ENCODE assay signal across 10 mouse cellular contexts in the genomic region with DNA sequence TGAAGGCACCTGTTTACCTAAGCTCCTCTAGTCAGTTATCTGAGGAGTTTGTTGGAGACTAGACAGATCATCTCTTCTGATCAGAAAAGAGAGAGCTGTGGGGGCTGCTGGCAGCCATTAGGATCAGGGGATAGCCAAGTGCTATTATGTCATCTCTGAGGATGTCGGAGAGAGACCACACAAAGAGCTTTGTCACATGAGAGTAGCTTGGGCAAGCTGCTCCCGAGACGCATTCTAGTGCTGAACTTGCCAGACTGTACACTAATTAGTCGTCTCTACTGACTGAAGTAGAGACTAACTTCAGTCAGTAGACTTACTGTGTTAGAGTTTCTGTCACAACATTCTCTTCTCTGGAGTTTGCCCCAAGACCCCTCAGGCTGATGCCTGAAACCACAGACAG.
DNase-seq lines count a peak whose midpoint lies in the region; ATAC-seq and TF ChIP-seq lines count a peak whose summit lies in the region.
"Had no signal": no experiment of that assay in that cellular context is flagged by ENCODE, and none has a peak within 500 bp of the region (broad histone marks: within the 10 kb centered on the region; RNA-seq: fewer than 3 reads in every experiment).

No protein-coding gene starts in this region.

- peaks cover 13% of the 10 kb centered on the region; the same call in 1 of the 2 replicates for H3K27me3 ChIP-seq in forebrain, embryonic 13.5 days
- peaks cover 36% of the 10 kb centered on the region for H3K27me3 ChIP-seq in forebrain, embryonic 12.5 days
- H3K27me3 ChIP-seq in hindbrain, postnatal 0 days (ENCODE audit: insufficient read depth, low read length): peaks cover 3% of the 10 kb centered on the region; the same call in 1 of the 2 replicates
- peaks cover 4% of the 10 kb centered on the region; the same call in 1 of the 2 replicates for H3K27me3 ChIP-seq in hindbrain, embryonic 16.5 days (replicated peaks; ENCODE audit: control insufficient read depth, insufficient read depth, low read length)
- H3K27me3 ChIP-seq in neural tube, embryonic 15.5 days (replicated peaks): peaks cover 19% of the 10 kb centered on the region

- no peaks in the 10 kb centered on the region for H3K36me3 ChIP-seq in forebrain, embryonic 13.5 days (ENCODE audit: poor library complexity, severe bottlenecking)
- H3K36me3 ChIP-seq in forebrain, embryonic 12.5 days (replicated peaks): no peaks in the 10 kb centered on the region
- H3K36me3 ChIP-seq in hindbrain, postnatal 0 days (ENCODE audit: insufficient read depth, low read length): no peaks in the 10 kb centered on the region
- no peaks in the 10 kb centered on the region for H3K36me3 ChIP-seq in hindbrain, embryonic 16.5 days (ENCODE audit: control insufficient read depth, insufficient read depth, low read length)
- H3K36me3 ChIP-seq in neural tube, embryonic 15.5 days: no peaks in the 10 kb centered on the region
- H3K36me3 ChIP-seq: embryonic facial prominence, embryonic 12.5 days; liver, embryonic 15.5 days had no signal

- 0 out of 2 replicates have a peak overlapping the region, but pooled peaks have one; percentile 88 for H3K27ac ChIP-seq in forebrain, embryonic 13.5 days
- H3K27ac ChIP-seq in forebrain, embryonic 12.5 days: no peak overlapping the region
- no peak overlapping the region for H3K27ac ChIP-seq in hindbrain, postnatal 0 days
- H3K27ac ChIP-seq in hindbrain, embryonic 16.5 days (ENCODE audit: low read depth, low read length): no peak overlapping the region
- no peak overlapping the region for H3K27ac ChIP-seq in neural tube, embryonic 15.5 days (replicated peaks)
- H3K27ac ChIP-seq: embryonic facial prominence, embryonic 12.5 days; heart, adult 2 months; liver, embryonic 15.5 days had no signal

- WGBS in forebrain, embryonic 13.5 days: 16% methylated on average over 4 of the region's 4 CpGs
- WGBS in forebrain, embryonic 12.5 days: 13% methylated on average over 4 of the region's 4 CpGs
- 30% methylated on average over 4 of the region's 4 CpGs for WGBS in hindbrain, postnatal 0 days
- 18% methylated on average over 4 of the region's 4 CpGs for WGBS in hindbrain, embryonic 16.5 days
- WGBS in neural tube, embryonic 15.5 days: 26% methylated on average over 4 of the region's 4 CpGs

- H3K4me1 ChIP-seq in forebrain, embryonic 13.5 days: peaks cover 32% of the 10 kb centered on the region
- H3K4me1 ChIP-seq in forebrain, embryonic 12.5 days: peaks cover 35% of the 10 kb centered on the region
- H3K4me1 ChIP-seq in hindbrain, postnatal 0 days (ENCODE audit: insufficient read depth, low read length): peaks cover 22% of the 10 kb centered on the region
- H3K4me1 ChIP-seq in hindbrain, embryonic 16.5 days (ENCODE audit: control insufficient read depth, insufficient read depth, low read depth, low read length): peaks cover 17% of the 10 kb centered on the region
- peaks cover 31% of the 10 kb centered on the region for H3K4me1 ChIP-seq in neural tube, embryonic 15.5 days

- TF ChIP-seq CTCF in hindbrain, postnatal 0 days (IDR thresholded peaks at IDR 0.05; ENCODE audit: low read depth): no peak

- no peak overlapping the region for H3K9ac ChIP-seq in forebrain, embryonic 13.5 days
- H3K9ac ChIP-seq in forebrain, embryonic 12.5 days: no peak overlapping the region
- no peak overlapping the region for H3K9ac ChIP-seq in hindbrain, postnatal 0 days (replicated peaks; ENCODE audit: low read length)
- no peak overlapping the region for H3K9ac ChIP-seq in hindbrain, embryonic 16.5 days (ENCODE audit: low read depth, low read length)
- no peak overlapping the region for H3K9ac ChIP-seq in neural tube, embryonic 15.5 days (replicated peaks)
- H3K9ac ChIP-seq: liver, embryonic 15.5 days had no signal

- no peak overlapping the region for H3K4me3 ChIP-seq in forebrain, embryonic 13.5 days
- no peak overlapping the region for H3K4me3 ChIP-seq in forebrain, embryonic 12.5 days (replicated peaks)
- H3K4me3 ChIP-seq in hindbrain, postnatal 0 days (ENCODE audit: low read length): no peak overlapping the region
- H3K4me3 ChIP-seq in hindbrain, embryonic 16.5 days (ENCODE audit: low read length): no peak overlapping the region
- no peak overlapping the region for H3K4me3 ChIP-seq in neural tube, embryonic 15.5 days (replicated peaks)

- ATAC-seq in forebrain, embryonic 13.5 days: no peak
- no peak for ATAC-seq in forebrain, embryonic 12.5 days (ENCODE audit: low FRiP score)
- ATAC-seq in hindbrain, postnatal 0 days: no peak; the same call in 1 of the 2 replicates
- ATAC-seq in hindbrain, embryonic 16.5 days: no peak
- no peak for ATAC-seq in neural tube, embryonic 15.5 days (ENCODE audit: low FRiP score)

- H3K9me3 ChIP-seq in forebrain, embryonic 13.5 days (replicated peaks): no peaks in the 10 kb centered on the region
- no peaks in the 10 kb centered on the region for H3K9me3 ChIP-seq in forebrain, embryonic 12.5 days
- no peaks in the 10 kb centered on the region for H3K9me3 ChIP-seq in hindbrain, postnatal 0 days (ENCODE audit: low read length)
- H3K9me3 ChIP-seq in hindbrain, embryonic 16.5 days (ENCODE audit: control insufficient read depth, low read length): no peaks in the 10 kb centered on the region
- H3K9me3 ChIP-seq in neural tube, embryonic 15.5 days (replicated peaks): no peaks in the 10 kb centered on the region
- H3K9me3 ChIP-seq: embryonic facial prominence, embryonic 12.5 days; liver, embryonic 15.5 days had no signal

- peak overlapping the region; percentile 98 for H3K4me2 ChIP-seq in forebrain, embryonic 13.5 days
- no peak overlapping the region for H3K4me2 ChIP-seq in forebrain, embryonic 12.5 days
- no peak overlapping the region for H3K4me2 ChIP-seq in hindbrain, postnatal 0 days (ENCODE audit: low read depth, low read length)
- H3K4me2 ChIP-seq in hindbrain, embryonic 16.5 days (ENCODE audit: low read length): no peak overlapping the region; the same call in 1 of the 2 replicates
- peak overlapping the region; percentile 98; the same call in 1 of the 2 replicates for H3K4me2 ChIP-seq in neural tube, embryonic 15.5 days

- peak; percentile 36 for DNase-seq in hindbrain, postnatal 0 days (ENCODE audit: low spot score)
- DNase-seq in neural tube, embryonic 10.5 days (ENCODE audit: extremely low spot score, low spot score): no peak
- DNase-seq in right cerebral cortex, postnatal 10 days (ENCODE audit: low spot score in 2 of 2): no peak

Comparison
In these comparisons a context has a peak if more than half of its experiments do, and no peak if none do; other contexts are left out.
1. H3K4me2 ChIP-seq: peak in forebrain, embryonic 13.5 days (single experiment) and neural tube, embryonic 15.5 days (single experiment); none in forebrain, embryonic 12.5 days (single experiment), hindbrain, postnatal 0 days (single experiment) and hindbrain, embryonic 16.5 days (single experiment).